Mouse (Mus musculus) cortical plate, adult 2 months (tissue): ENCODE measurements around the gene Bach2.

Experiments used
- CTCF ChIP-seq: fragments of 200-500 bp; IDR thresholded peaks from 2 replicates; pipeline ENCODE4 v1.5.1; 2011; ENCODE audit warnings: mild to moderate bottlenecking, control low read depth, low read length; ENCODE audit not compliant: insufficient read depth; ENCODE audit errors: extremely low read depth
- POLR2A ChIP-seq: fragments of 200-500 bp; IDR thresholded peaks from 2 replicates; pipeline ENCODE4 v1.6.1; 2011; ENCODE audit warnings: mild to moderate bottlenecking, low read length, control low read depth; ENCODE audit not compliant: insufficient read depth; ENCODE audit errors: extremely low read depth

- TF ChIP-seq CTCF: no peak
- TF ChIP-seq POLR2A: no peak
Measured at GRCm38 (mm10) chr4:32217016-32217415, 21.6 kb upstream of the Bach2 start.
